Mouse (Mus musculus) liver, adult 2 months (tissue): ENCODE measurements around the gene 4933434E20Rik. TPM values are rescaled to one million over a fixed set of nuclear protein-coding genes. Genes with fewer than 3 reads are reported as not detected.

Source experiments
- DNase-seq: peaks from one replicate; pipeline ENCODE4 v3.0.0-alpha.2; 2011; ENCODE audit warnings: low read depth, low spot score; ENCODE audit errors: extremely low read depth
- H3K27ac ChIP-seq: fragments of 200-500 bp; replicated peaks from 2 replicates; pipeline ENCODE4 v1.5.1; 2012; ENCODE audit warnings: low read depth, mild to moderate bottlenecking, control low read depth, inconsistent platforms, low read length; ENCODE audit not compliant: insufficient read depth
- H3K27me3 ChIP-seq: fragments of 200-500 bp; 2 replicates; pipeline ENCODE4 v1.6.1; 2012; ENCODE audit warnings: mild to moderate bottlenecking, moderate library complexity, low read length, inconsistent platforms; ENCODE audit not compliant: control insufficient read depth, insufficient read depth
- H3K36me3 ChIP-seq: fragments of 200-500 bp; 2 replicates; pipeline ENCODE4 v1.6.1; 2012; ENCODE audit warnings: low read length, inconsistent platforms; ENCODE audit not compliant: control insufficient read depth, insufficient read depth
- H3K4me1 ChIP-seq: fragments of 200-500 bp; 2 replicates; pipeline ENCODE4 v1.6.1; 2011; ENCODE audit warnings: low read length; ENCODE audit not compliant: control insufficient read depth, insufficient read depth
- H3K4me3 ChIP-seq: fragments of 200-500 bp; 2 replicates; pipeline ENCODE4 v1.5.1; 2011; ENCODE audit warnings: low read depth, mild to moderate bottlenecking, control low read depth, low read length, moderate library complexity; ENCODE audit not compliant: insufficient read depth
- H3K79me2 ChIP-seq: fragments of 200-500 bp; 2 replicates; pipeline ENCODE4 v1.6.1; 2012; ENCODE audit warnings: inconsistent platforms, mild to moderate bottlenecking, low read length, moderate library complexity; ENCODE audit not compliant: control insufficient read depth, insufficient read depth
- H3K9ac ChIP-seq: fragments of 200-500 bp; 2 replicates; pipeline ENCODE4 v1.6.1; 2012; ENCODE audit warnings: low read depth, mild to moderate bottlenecking, control low read depth, inconsistent platforms, low read length
- CTCF ChIP-seq: fragments of 200-500 bp; IDR thresholded peaks from 2 replicates; pipeline ENCODE4 v1.5.1; 2011; ENCODE audit warnings: low read depth, low read length, control low read depth
- POLR2A ChIP-seq: fragments of 200-500 bp; IDR thresholded peaks from 2 replicates; pipeline ENCODE4 v1.6.1; 2011; ENCODE audit warnings: low read length, control low read depth; ENCODE audit not compliant: insufficient read depth; ENCODE audit errors: extremely low read depth
- WGBS: fragments of 180-500 bp; shearing (Covaris S2); methylation state at CpG from one replicate; pipeline ENCODE4 v1.1.7; 2018; 5-methylcytosine and 5-hydroxymethylcytosine counted together
- polyA plus RNA-seq: library from polyadenylated mRNA; depleted of rRNA; stranded (reverse); fragments of >200 nt; gene quantifications from 2 replicates; pipeline ENCODE4 v1.2.3, GENCODE M21; 2012
- total RNA-seq: library from RNA; depleted of rRNA; stranded (reverse); fragments of >200 nt; gene quantifications from 2 replicates; pipeline ENCODE4 v1.2.3, GENCODE M21; 2014

Gene 4933434E20Rik
- total and polyA plus RNA-seq, 2 experiments, result 24.2 to 67.9 TPM

DNA sequence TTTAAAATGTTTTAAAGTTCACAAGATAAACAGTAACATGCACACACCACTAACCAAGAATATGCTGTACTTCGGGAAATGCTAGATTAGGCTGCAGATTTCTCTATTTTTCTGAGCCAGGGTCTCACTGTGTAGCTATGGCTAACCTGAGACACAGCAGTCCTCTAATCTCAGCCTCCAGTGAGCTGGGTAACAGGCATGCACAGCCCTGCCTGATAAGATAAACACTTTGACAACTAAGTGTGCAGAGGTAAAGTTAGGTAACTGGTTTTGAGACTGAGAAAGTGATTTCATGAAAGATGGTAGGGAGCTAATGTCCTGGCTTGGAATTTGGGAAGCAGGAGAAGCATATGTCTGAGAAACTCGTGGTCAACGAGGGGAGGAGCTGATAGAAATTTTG is 43.0 kb downstream of the 4933434E20Rik start:
- Histone ChIP-seq H3K9ac (no peak overlapping the region), H3K4me1 (no peaks in the 10 kb centered on the region), H3K27me3 (no peaks in the 10 kb centered on the region), H3K79me2 (no peaks in the 10 kb centered on the region), H3K27ac (no peak overlapping the region), H3K36me3 (peaks cover 49% of the 10 kb centered on the region), H3K4me3 (no peak overlapping the region)
- TF ChIP-seq POLR2A, result no peak
- no peak for TF ChIP-seq CTCF
- no peak for DNase-seq
- 87% methylated on average over 3 of the region's 3 CpGs for WGBS

DNA sequence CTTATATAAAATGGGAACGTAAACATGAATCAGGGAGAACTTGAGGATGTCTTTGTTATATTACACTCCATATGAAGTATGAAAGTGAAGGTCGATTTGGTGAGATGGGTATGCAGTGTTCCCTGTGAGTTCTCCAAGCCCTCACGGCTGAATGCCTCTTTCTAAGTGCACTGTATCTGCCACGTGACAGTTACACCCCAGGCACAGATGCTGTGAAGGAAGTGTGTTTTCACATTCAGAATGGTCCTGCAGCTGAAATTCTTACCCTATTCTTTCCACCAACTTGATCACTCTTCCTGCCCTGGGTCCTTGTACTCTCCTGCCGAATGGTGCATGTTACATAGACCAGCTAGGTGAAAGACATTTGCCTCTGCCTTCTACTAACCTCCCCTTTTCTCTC is 46.5 kb downstream of the 4933434E20Rik start:
- 87% methylated on average over 5 of the region's 5 CpGs for WGBS
- H3K79me2 ChIP-seq, result no peaks in the 10 kb centered on the region
- no peaks in the 10 kb centered on the region for H3K4me1 ChIP-seq
- H3K9ac ChIP-seq, result no peak overlapping the region
- H3K27me3 ChIP-seq, result no peaks in the 10 kb centered on the region
- no peak for DNase-seq
- no peak for TF ChIP-seq POLR2A
- no peak for TF ChIP-seq CTCF
- peaks cover 24% of the 10 kb centered on the region for H3K36me3 ChIP-seq
- H3K27ac ChIP-seq, result no peak overlapping the region
- H3K4me3 ChIP-seq, result no peak overlapping the region

DNA sequence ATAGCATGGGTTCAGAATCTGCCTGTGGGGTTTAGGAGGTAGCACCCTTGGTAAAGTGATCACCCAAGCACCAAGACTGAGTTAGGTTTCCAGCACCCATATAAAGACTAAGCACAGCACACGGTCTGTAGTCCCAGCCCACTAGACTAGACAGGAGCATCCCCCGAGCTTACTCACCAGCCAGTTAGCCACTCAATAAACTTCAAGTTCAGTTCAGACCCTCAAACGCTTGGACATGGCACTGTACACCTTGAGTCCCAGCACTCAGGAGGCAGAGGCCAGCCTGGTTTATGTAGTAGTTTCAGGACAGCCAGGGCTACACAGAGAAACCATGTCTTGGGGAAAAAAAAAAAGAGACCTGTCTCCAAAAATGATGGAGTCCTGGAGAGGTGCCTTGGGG is 49.6 kb downstream of the 4933434E20Rik start:
- Histone ChIP-seq H3K27ac (no peak overlapping the region), H3K9ac (no peak overlapping the region), H3K4me1 (no peaks in the 10 kb centered on the region), H3K79me2 (no peaks in the 10 kb centered on the region), H3K4me3 (no peak overlapping the region), H3K27me3 (no peaks in the 10 kb centered on the region), H3K36me3 (peaks cover 10% of the 10 kb centered on the region; the same call in 1 of the 2 replicates)
- no peak for DNase-seq
- TF ChIP-seq POLR2A (no peak), CTCF (no peak)
- 93% methylated on average over 3 of the region's 3 CpGs for WGBS

DNA sequence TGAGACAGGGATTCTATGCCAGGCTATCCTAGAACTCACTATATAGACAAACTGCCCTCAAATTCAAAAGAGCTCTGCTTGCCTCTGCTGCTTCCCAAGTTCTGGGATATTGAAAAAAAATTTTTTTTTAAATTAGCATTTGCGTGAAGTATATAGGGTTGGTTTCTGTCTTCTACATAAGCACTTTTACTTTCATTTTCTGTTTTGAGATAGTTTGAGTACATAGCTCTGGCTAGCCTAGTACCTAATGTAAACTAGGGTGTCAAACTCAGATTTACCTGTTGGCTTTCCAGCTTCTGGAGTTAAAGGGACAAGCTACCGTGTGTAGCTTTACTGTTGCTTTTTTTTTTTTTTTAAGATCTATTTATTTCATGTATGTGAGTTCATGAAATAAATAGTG is 50.2 kb downstream of the 4933434E20Rik start:
- no peak for DNase-seq
- Histone ChIP-seq H3K79me2 (no peaks in the 10 kb centered on the region), H3K36me3 (peaks cover 10% of the 10 kb centered on the region; the same call in 1 of the 2 replicates), H3K4me3 (no peak overlapping the region), H3K27ac (no peak overlapping the region), H3K4me1 (no peaks in the 10 kb centered on the region), H3K27me3 (no peaks in the 10 kb centered on the region), H3K9ac (no peak overlapping the region)
- 76% methylated on average over 2 of the region's 2 CpGs for WGBS
- no peak for TF ChIP-seq POLR2A
- no peak for TF ChIP-seq CTCF

DNA sequence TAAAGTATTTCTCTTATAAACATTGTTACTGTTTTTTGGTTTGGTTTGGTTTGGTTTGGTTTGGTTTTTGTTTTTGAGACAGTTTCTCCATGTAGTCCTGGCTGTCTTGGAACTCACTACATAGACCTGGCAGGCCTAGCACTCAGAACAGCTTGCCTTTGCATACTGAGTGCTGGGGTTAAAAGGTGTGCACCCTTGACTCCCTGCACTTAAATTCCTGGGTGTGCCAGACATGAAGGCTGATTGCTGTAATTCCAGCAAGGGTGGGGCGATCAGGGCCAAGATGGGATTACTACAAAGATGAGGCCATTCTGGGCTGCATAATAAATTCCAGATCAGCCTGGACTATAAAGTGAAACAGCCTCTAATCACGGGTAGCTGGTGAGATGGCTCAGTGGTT is 50.8 kb downstream of the 4933434E20Rik start:
- no peak for DNase-seq

DNA sequence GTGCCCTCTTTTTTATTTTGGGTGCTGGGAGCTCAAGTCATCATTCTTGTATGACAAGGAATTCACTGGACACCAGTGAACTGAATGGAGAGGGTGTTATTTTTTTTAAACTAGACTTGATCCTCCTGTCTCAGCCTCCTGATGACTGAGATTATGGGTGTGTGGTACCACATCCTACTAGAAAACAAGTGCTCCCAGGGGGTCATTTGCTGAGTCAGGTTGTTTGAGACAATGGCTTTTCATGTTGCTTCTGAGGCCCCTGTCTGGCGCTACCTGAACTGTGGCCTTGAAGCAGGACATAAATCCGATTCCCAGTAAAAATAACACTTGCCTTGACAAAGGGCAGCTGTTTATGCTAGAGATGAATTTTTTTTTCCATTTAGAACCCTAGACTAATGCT is 51.7 kb downstream of the 4933434E20Rik start:
- 90% methylated on average over 2 of the region's 2 CpGs for WGBS
- Histone ChIP-seq H3K9ac (no peak overlapping the region), H3K4me1 (no peaks in the 10 kb centered on the region), H3K4me3 (no peak overlapping the region), H3K27ac (no peak overlapping the region), H3K27me3 (no peaks in the 10 kb centered on the region), H3K36me3 (peaks cover 5% of the 10 kb centered on the region; the same call in 1 of the 2 replicates), H3K79me2 (no peaks in the 10 kb centered on the region)
- DNase-seq, result no peak
- TF ChIP-seq CTCF (no peak), POLR2A (no peak)

More for the DNA sequence above, 50.8 kb downstream of the 4933434E20Rik start:
- no peaks in the 10 kb centered on the region for H3K79me2 ChIP-seq
- no peak overlapping the region for H3K27ac ChIP-seq
- H3K9ac ChIP-seq, result no peak overlapping the region
- H3K36me3 ChIP-seq, result peaks cover 10% of the 10 kb centered on the region; the same call in 1 of the 2 replicates
- WGBS, result 89% methylated on average over 2 of the region's 2 CpGs
- H3K4me1 ChIP-seq, result no peaks in the 10 kb centered on the region
- no peaks in the 10 kb centered on the region for H3K27me3 ChIP-seq
- no peak for TF ChIP-seq CTCF
- no peak for TF ChIP-seq POLR2A
- H3K4me3 ChIP-seq, result no peak overlapping the region
